Mouse (Mus musculus) natural killer cell, adult 2 months (primary cell): Measurements from ENCODE around the gene Klra6.
"Not testable (repeated sequence)": the region's sequence is repeated elsewhere in the genome, so short reads cannot be mapped to it uniquely, and the experiment has no call there.

Experiments
- DNase-seq, 2 experiments: peaks; one replicate each; pipeline ENCODE4 v3.0.0; 2022; ENCODE audit warnings: low spot score in 2 of 2

Gene Klra6

GRCm38 (mm10) chr6:130026854-130027253 lies at the start of gene Klra6:
TSS of gene Klra6 (minus strand) at chr6:130026954.
- DNase-seq, result no peak

GRCm38 (mm10) chr6:130067171-130067570 lies 40.4 kb upstream of the Klra6 start, which contains the start of gene Klra4:
TSS of gene Klra4 (minus strand) at chr6:130067271.
- DNase-seq, result not testable (repeated sequence)

- no peak for DNase-seq
Observed at GRCm38 (mm10) chr6:130065196-130065595, 38.4 kb upstream of the Klra6 start.

DNA sequence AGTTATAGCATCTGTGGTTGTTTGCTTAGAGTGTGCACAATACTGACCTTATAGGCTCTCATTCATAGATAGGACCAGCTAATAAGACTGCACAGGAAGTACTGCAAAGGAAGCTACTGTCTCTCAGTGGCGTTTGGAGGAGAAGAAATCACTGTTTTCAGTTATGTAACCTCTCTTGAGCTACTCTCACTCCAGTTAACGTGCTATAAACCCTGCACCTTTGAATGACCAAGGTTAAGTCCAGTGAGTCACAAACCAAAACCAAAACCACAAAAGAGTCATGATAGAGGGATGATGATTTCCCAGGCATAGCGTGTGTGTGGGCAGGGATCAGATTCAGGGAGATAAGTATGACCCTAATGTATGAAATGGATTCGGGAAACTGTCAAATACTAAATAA lies 8.4 kb upstream of the Klra6 start:
- DNase-seq, result peak in 1 of 2 experiments; percentile 11

GRCm38 (mm10) chr6:130031493-130032089 lies 4.8 kb upstream of the Klra6 start:
- DNase-seq, result peak in 1 of 2 experiments; percentile 38
